Mouse (Mus musculus) megakaryocyte, embryonic 14.5 days (primary cell): ENCODE results near the gene Jag2.

Source experiments
- FLI1 ChIP-seq: IDR thresholded peaks from 2 replicates; pipeline ENCODE4 v1.6.1; 2012; ENCODE audit warnings: low read length, inconsistent platforms, mixed read lengths
- GATA1 ChIP-seq: IDR thresholded peaks from 3 replicates; pipeline ENCODE4 v1.6.1; 2012; ENCODE audit warnings: mixed read lengths, low read length, inconsistent platforms, borderline replicate concordance

- TF ChIP-seq GATA1 (no peak), FLI1 (no peak)
These were observed 32.3 kb upstream of the Jag2 start for GRCm38 (mm10) chr12:112961872-112962271.
